Mouse (Mus musculus) intestine, embryonic 15.5 days (tissue): ENCODE results near the gene Cdk14. TPM values are rescaled to one million over a fixed set of nuclear protein-coding genes. Genes with fewer than 3 reads are reported as not detected.
"Not testable (repeated sequence)": the region's sequence is repeated elsewhere in the genome, so short reads cannot be mapped to it uniquely, and the experiment has no call there.

ENCODE experiments used
- ATAC-seq: fragments of 200-750 bp; cut with Nextera tagmentation; 2 replicates; pipeline ENCODE4 v1.8.0; 2017; ENCODE audit warnings: moderate TSS enrichment, moderate library complexity
- H3K27ac ChIP-seq: fragments of 300-500 bp; sonication (generic); 2 replicates; pipeline ENCODE4 v1.5.1; 2015; ENCODE audit warnings: mild to moderate bottlenecking, inconsistent platforms
- H3K27me3 ChIP-seq: fragments of 300-500 bp; sonication (generic); replicated peaks from 2 replicates; pipeline ENCODE4 v1.6.1; 2015; ENCODE audit warnings: inconsistent platforms
- H3K36me3 ChIP-seq: fragments of 300-500 bp; sonication (generic); 2 replicates; pipeline ENCODE4 v1.6.1; 2015; ENCODE audit warnings: inconsistent platforms
- H3K4me1 ChIP-seq: fragments of 300-500 bp; sonication (generic); replicated peaks from 2 replicates; pipeline ENCODE4 v1.6.1; 2015; ENCODE audit warnings: inconsistent platforms
- H3K4me2 ChIP-seq: fragments of 300-500 bp; sonication (generic); replicated peaks from 2 replicates; pipeline ENCODE4 v1.6.1; 2015; ENCODE audit warnings: mild to moderate bottlenecking, inconsistent platforms
- H3K4me3 ChIP-seq: fragments of 300-500 bp; sonication (generic); replicated peaks from 2 replicates; pipeline ENCODE4 v1.5.1; 2015; ENCODE audit warnings: inconsistent platforms
- H3K9ac ChIP-seq: fragments of 300-500 bp; sonication (generic); 2 replicates; pipeline ENCODE4 v1.6.1; 2015; ENCODE audit warnings: inconsistent platforms
- H3K9me3 ChIP-seq: fragments of 300-500 bp; sonication (generic); 2 replicates; pipeline ENCODE4 v1.6.1; 2016; ENCODE audit warnings: inconsistent platforms
- WGBS: fragments of 180-500 bp; shearing (Covaris S2); methylation state at CpG from one replicate; pipeline ENCODE4 v1.1.7; 2015; 5-methylcytosine and 5-hydroxymethylcytosine counted together
- polyA plus RNA-seq: library from polyadenylated mRNA; unstranded; fragments of >200 nt; fragmentation: Nextera tagmentation; extraction: Ambion mirVana; gene quantifications from 2 replicates; pipeline ENCODE4 v1.2.1, GENCODE M21; 2015

Gene Cdk14
- polyA plus RNA-seq, 1 experiment from 2014 or later = 16.6 TPM

GRCm38 (mm10) chr5:4917274-4917673, 502.8 kb downstream of the Cdk14 start:
- Histone ChIP-seq H3K27ac (no peak overlapping the region), H3K9ac (no peak overlapping the region)

GRCm38 (mm10) chr5:4916390-4917273, 503.5 kb downstream of the Cdk14 start:
- Histone ChIP-seq H3K4me2 (no peak overlapping the region), H3K27ac (no peak overlapping the region), H3K4me1 (no peaks in the 10 kb centered on the region), H3K27me3 (no peaks in the 10 kb centered on the region), H3K9ac (no peak overlapping the region), H3K4me3 (no peak overlapping the region), H3K36me3 (no peaks in the 10 kb centered on the region), H3K9me3 (no peaks in the 10 kb centered on the region)
- WGBS = 80% methylated on average over 10 of the region's 10 CpGs
- no peak for ATAC-seq

More at GRCm38 (mm10) chr5:4917274-4917673, 502.8 kb downstream of the Cdk14 start:
- H3K4me1 ChIP-seq = no peaks in the 10 kb centered on the region
- no peaks in the 10 kb centered on the region for H3K9me3 ChIP-seq
- no peaks in the 10 kb centered on the region for H3K27me3 ChIP-seq
- H3K4me2 ChIP-seq = no peak overlapping the region
- no peak overlapping the region for H3K4me3 ChIP-seq
- 83% methylated on average over 4 of the region's 4 CpGs for WGBS
- no peaks in the 10 kb centered on the region for H3K36me3 ChIP-seq
- ATAC-seq = no peak

- H3K27me3 ChIP-seq, H3K4me3 ChIP-seq, H3K9me3 ChIP-seq, H3K9ac ChIP-seq, H3K4me2 ChIP-seq, ATAC-seq, H3K27ac ChIP-seq, H3K4me1 ChIP-seq, H3K36me3 ChIP-seq: not testable (repeated sequence)
- 85% methylated on average over 3 of the region's 3 CpGs for WGBS
Observed at GRCm38 (mm10) chr5:4904911-4905310, 515.2 kb downstream of the Cdk14 start.

- no peak for ATAC-seq
- no peaks in the 10 kb centered on the region for H3K9me3 ChIP-seq
- H3K4me2 ChIP-seq = no peak overlapping the region
- H3K4me1 ChIP-seq = 0 out of 2 replicates have a peak, but pooled peaks cover 4% of the 10 kb centered on the region
- H3K9ac ChIP-seq = no peak overlapping the region
- no peaks in the 10 kb centered on the region for H3K27me3 ChIP-seq
- H3K27ac ChIP-seq = no peak overlapping the region
- H3K36me3 ChIP-seq = no peaks in the 10 kb centered on the region
- no peak overlapping the region for H3K4me3 ChIP-seq
- WGBS = 91% methylated on average over 2 of the region's 2 CpGs
Observed at GRCm38 (mm10) chr5:4898241-4898640, 521.9 kb downstream of the Cdk14 start.

GRCm38 (mm10) chr5:4894988-4895387, 525.1 kb downstream of the Cdk14 start:
- Histone ChIP-seq H3K4me1 (0 out of 2 replicates have a peak, but pooled peaks cover 4% of the 10 kb centered on the region), H3K4me2 (no peak overlapping the region), H3K9me3 (no peaks in the 10 kb centered on the region), H3K27ac (no peak overlapping the region), H3K36me3 (no peaks in the 10 kb centered on the region), H3K9ac (no peak overlapping the region), H3K27me3 (no peaks in the 10 kb centered on the region), H3K4me3 (no peak overlapping the region)
- WGBS = 81% methylated on average over 3 of the region's 3 CpGs
- no peak for ATAC-seq

- H3K36me3 ChIP-seq = no peaks in the 10 kb centered on the region
- ATAC-seq = no peak
- no peaks in the 10 kb centered on the region for H3K9me3 ChIP-seq
- no peak overlapping the region for H3K9ac ChIP-seq
- 75% methylated on average over 5 of the region's 5 CpGs for WGBS
- no peak overlapping the region for H3K4me3 ChIP-seq
- 0 out of 2 replicates have a peak, but pooled peaks cover 4% of the 10 kb centered on the region for H3K4me1 ChIP-seq
- no peak overlapping the region for H3K4me2 ChIP-seq
- H3K27ac ChIP-seq = peak overlapping the region; percentile 10; the same call in 1 of the 2 replicates
- no peaks in the 10 kb centered on the region for H3K27me3 ChIP-seq
Observed at GRCm38 (mm10) chr5:4893852-4894207, 526.3 kb downstream of the Cdk14 start.

GRCm38 (mm10) chr5:4893206-4893851, 526.8 kb downstream of the Cdk14 start:
- H3K27ac ChIP-seq = no peak overlapping the region

GRCm38 (mm10) chr5:4892734-4893133, 527.4 kb downstream of the Cdk14 start:
- Histone ChIP-seq H3K27ac (no peak overlapping the region), H3K4me2 (no peak overlapping the region), H3K27me3 (no peaks in the 10 kb centered on the region), H3K4me1 (0 out of 2 replicates have a peak, but pooled peaks cover 4% of the 10 kb centered on the region), H3K4me3 (no peak overlapping the region), H3K9me3 (no peaks in the 10 kb centered on the region), H3K9ac (no peak overlapping the region), H3K36me3 (no peaks in the 10 kb centered on the region)
- no peak for ATAC-seq
- WGBS = 48% methylated on average over 4 of the region's 4 CpGs

More at GRCm38 (mm10) chr5:4893206-4893851, 526.8 kb downstream of the Cdk14 start:
- Histone ChIP-seq H3K9ac (no peak overlapping the region), H3K4me3 (no peak overlapping the region), H3K4me1 (0 out of 2 replicates have a peak, but pooled peaks cover 4% of the 10 kb centered on the region), H3K36me3 (no peaks in the 10 kb centered on the region), H3K4me2 (no peak overlapping the region), H3K9me3 (no peaks in the 10 kb centered on the region), H3K27me3 (no peaks in the 10 kb centered on the region)
- WGBS = 46% methylated on average over 5 of the region's 5 CpGs
- no peak for ATAC-seq

GRCm38 (mm10) chr5:4891862-4892704, 528.0 kb downstream of the Cdk14 start:
- ATAC-seq = no peak
- no peaks in the 10 kb centered on the region for H3K36me3 ChIP-seq
- no peak overlapping the region for H3K4me3 ChIP-seq
- H3K4me1 ChIP-seq = 0 out of 2 replicates have a peak, but pooled peaks cover 4% of the 10 kb centered on the region
- no peaks in the 10 kb centered on the region for H3K27me3 ChIP-seq
- H3K9me3 ChIP-seq = no peaks in the 10 kb centered on the region
- 80% methylated on average over 17 of the region's 17 CpGs for WGBS
- no peak overlapping the region for H3K9ac ChIP-seq
- H3K27ac ChIP-seq = no peak overlapping the region
- no peak overlapping the region for H3K4me2 ChIP-seq

GRCm38 (mm10) chr5:4887069-4887468, 533.0 kb downstream of the Cdk14 start:
- no peaks in the 10 kb centered on the region for H3K9me3 ChIP-seq
- ATAC-seq = no peak
- H3K9ac ChIP-seq = no peak overlapping the region
- no peaks in the 10 kb centered on the region for H3K36me3 ChIP-seq
- 83% methylated on average over 4 of the region's 4 CpGs for WGBS
- no peaks in the 10 kb centered on the region for H3K27me3 ChIP-seq
- no peak overlapping the region for H3K27ac ChIP-seq
- H3K4me1 ChIP-seq = no peaks in the 10 kb centered on the region
- H3K4me2 ChIP-seq = no peak overlapping the region
- no peak overlapping the region for H3K4me3 ChIP-seq

- no peak for ATAC-seq
- H3K4me3 ChIP-seq = no peak overlapping the region
- no peaks in the 10 kb centered on the region for H3K27me3 ChIP-seq
- WGBS = 91% methylated on average over 1 of the region's 1 CpGs
- H3K9ac ChIP-seq = no peak overlapping the region
- H3K9me3 ChIP-seq = no peaks in the 10 kb centered on the region
- no peak overlapping the region for H3K4me2 ChIP-seq
- H3K4me1 ChIP-seq = no peaks in the 10 kb centered on the region; the same call in 1 of the 2 replicates
- no peaks in the 10 kb centered on the region for H3K36me3 ChIP-seq
- no peak overlapping the region for H3K27ac ChIP-seq
Observed at GRCm38 (mm10) chr5:4882841-4883240, 537.3 kb downstream of the Cdk14 start.

GRCm38 (mm10) chr5:4880331-4880730, 539.8 kb downstream of the Cdk14 start:
- 61% methylated on average over 4 of the region's 4 CpGs for WGBS
- H3K27ac ChIP-seq = no peak overlapping the region

More at GRCm38 (mm10) chr5:4880331-4880730, 539.8 kb downstream of the Cdk14 start:
- Histone ChIP-seq H3K27me3 (no peaks in the 10 kb centered on the region), H3K4me3 (no peak overlapping the region), H3K9ac (no peak overlapping the region), H3K4me1 (no peaks in the 10 kb centered on the region; the same call in 1 of the 2 replicates), H3K36me3 (no peaks in the 10 kb centered on the region), H3K4me2 (no peak overlapping the region), H3K9me3 (no peaks in the 10 kb centered on the region)
- ATAC-seq = no peak
